Mouse (Mus musculus) thymus, adult 2 months (tissue): ENCODE measurements at regions not wholly inside any gene's neighbourhood (a gene's known extent, or its start where the extent isn't known, plus 50 kb on each side); places are given as distances from the start of the nearest gene placed in this dataset.
"Not testable (repeated sequence)": the region's sequence is repeated elsewhere in the genome, so short reads cannot be mapped to it uniquely, and the experiment has no call there.

Experiments used
- DNase-seq: peaks from one replicate; pipeline ENCODE4 v3.0.0; 2021
- H3K27ac ChIP-seq: fragments of 200-500 bp; 2 replicates; pipeline ENCODE4 v1.5.1; 2012; ENCODE audit warnings: low read length, control low read depth; ENCODE audit not compliant: control insufficient read depth, insufficient read depth
- H3K27me3 ChIP-seq: fragments of 200-500 bp; 2 replicates; pipeline ENCODE4 v1.6.1; 2012; ENCODE audit warnings: mild to moderate bottlenecking, low read length, moderate library complexity, mixed read lengths; ENCODE audit not compliant: control insufficient read depth, insufficient read depth
- H3K36me3 ChIP-seq: fragments of 200-500 bp; 2 replicates; pipeline ENCODE4 v1.6.1; 2012; ENCODE audit warnings: mild to moderate bottlenecking, low read length, moderate library complexity; ENCODE audit not compliant: control insufficient read depth, insufficient read depth
- H3K4me1 ChIP-seq: fragments of 200-500 bp; replicated peaks from 2 replicates; pipeline ENCODE4 v1.6.1; 2012; ENCODE audit warnings: low read length; ENCODE audit not compliant: control insufficient read depth, insufficient read depth
- H3K4me3 ChIP-seq: fragments of 200-500 bp; 2 replicates; pipeline ENCODE4 v1.5.1; 2012; ENCODE audit warnings: mild to moderate bottlenecking, low read length, control low read depth, moderate library complexity; ENCODE audit not compliant: control insufficient read depth, insufficient read depth
- CTCF ChIP-seq: fragments of 200-500 bp; IDR thresholded peaks from 2 replicates; pipeline ENCODE4 v1.5.1; 2012; ENCODE audit warnings: mild to moderate bottlenecking, control low read depth, low read length, moderate library complexity, borderline replicate concordance; ENCODE audit not compliant: control insufficient read depth, poor library complexity, insufficient read depth; ENCODE audit errors: extremely low read depth
- POLR2A ChIP-seq: fragments of 200-500 bp; IDR thresholded peaks from 2 replicates; pipeline ENCODE4 v1.6.1; 2012; ENCODE audit warnings: mild to moderate bottlenecking, low read length, control low read depth, moderate library complexity; ENCODE audit not compliant: control insufficient read depth, poor library complexity, insufficient read depth; ENCODE audit errors: extremely low read depth
- WGBS: fragments of 180-500 bp; shearing (Covaris S2); methylation state at CpG from one replicate; pipeline ENCODE4 v1.1.7; 2018; 5-methylcytosine and 5-hydroxymethylcytosine counted together

- 72% methylated on average over 5 of the region's 5 CpGs for WGBS
- H3K27ac ChIP-seq, result no peak overlapping the region
These were observed 210.5 kb upstream of the Btg1 start for GRCm38 (mm10) chr10:96406306-96406705.

GRCm38 (mm10) chr10:96407846-96408245 is 209.0 kb upstream of the Btg1 start:
- H3K4me3 ChIP-seq, result no peak overlapping the region
- WGBS, result 14% methylated on average over 3 of the region's 3 CpGs
- H3K4me1 ChIP-seq, result peaks cover 2% of the 10 kb centered on the region
- no peaks in the 10 kb centered on the region for H3K36me3 ChIP-seq
- H3K27me3 ChIP-seq, result no peaks in the 10 kb centered on the region
- no peak overlapping the region for H3K27ac ChIP-seq
- TF ChIP-seq POLR2A (no peak), CTCF (no peak)
- no peak for DNase-seq

More at GRCm38 (mm10) chr10:96406306-96406705, 210.5 kb upstream of the Btg1 start:
- Histone ChIP-seq H3K4me1 (peaks cover 2% of the 10 kb centered on the region), H3K4me3 (no peak overlapping the region), H3K27me3 (no peaks in the 10 kb centered on the region), H3K36me3 (no peaks in the 10 kb centered on the region)
- no peak for TF ChIP-seq POLR2A
- no peak for TF ChIP-seq CTCF
- DNase-seq, result no peak

DNA sequence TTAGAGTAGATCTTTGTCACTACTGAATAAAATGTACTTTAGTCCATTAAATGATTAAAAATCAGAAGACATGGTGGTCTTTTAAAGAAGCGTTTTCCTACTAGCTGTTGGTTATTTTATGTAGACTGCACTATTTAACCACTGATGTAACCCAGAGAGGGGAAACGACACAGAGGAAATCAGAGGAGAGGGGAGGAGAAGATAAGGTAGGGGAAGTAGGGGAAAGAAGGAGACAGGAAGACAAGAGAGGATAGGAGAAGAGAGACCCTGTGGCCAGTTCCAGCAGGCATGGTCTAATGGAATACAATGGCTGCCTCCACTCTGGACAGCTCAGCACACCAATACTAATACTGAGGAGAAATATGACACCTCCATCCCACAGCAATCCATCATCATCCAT is 208.6 kb upstream of the Btg1 start:
- no peak overlapping the region for H3K4me3 ChIP-seq
- H3K4me1 ChIP-seq, result peaks cover 2% of the 10 kb centered on the region
- peak overlapping the region; percentile 53; the same call in 1 of the 2 replicates for H3K27ac ChIP-seq
- H3K36me3 ChIP-seq, result no peaks in the 10 kb centered on the region
- no peaks in the 10 kb centered on the region for H3K27me3 ChIP-seq
- DNase-seq, result no peak
- 16% methylated on average over 2 of the region's 2 CpGs for WGBS
- no peak for TF ChIP-seq CTCF
- TF ChIP-seq POLR2A, result no peak

DNA sequence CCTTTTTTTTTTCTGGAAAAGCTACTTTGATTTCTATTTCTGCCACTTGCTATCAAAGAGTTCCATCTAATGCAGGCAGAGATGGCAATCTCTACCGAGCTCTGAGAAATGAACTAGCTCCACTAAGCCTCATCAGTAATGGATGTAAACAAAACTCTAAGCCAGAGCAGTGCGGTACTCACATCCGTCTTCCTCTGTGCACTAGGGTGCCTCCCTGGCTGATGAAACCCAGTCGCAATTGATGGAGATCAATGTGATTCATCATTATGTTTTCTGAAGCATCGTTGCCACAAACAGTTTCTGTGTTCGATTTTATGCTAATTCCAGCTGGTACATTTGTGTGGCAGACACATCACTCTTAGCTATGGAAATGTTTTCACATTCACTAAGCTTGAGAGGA is 206.8 kb upstream of the Btg1 start:
- TF ChIP-seq POLR2A, result no peak
- no peak for TF ChIP-seq CTCF
- Histone ChIP-seq H3K27me3 (no peaks in the 10 kb centered on the region), H3K4me3 (no peak overlapping the region), H3K27ac (no peak overlapping the region), H3K36me3 (no peaks in the 10 kb centered on the region), H3K4me1 (peaks cover 2% of the 10 kb centered on the region)
- DNase-seq, result no peak
- 93% methylated on average over 6 of the region's 6 CpGs for WGBS

DNA sequence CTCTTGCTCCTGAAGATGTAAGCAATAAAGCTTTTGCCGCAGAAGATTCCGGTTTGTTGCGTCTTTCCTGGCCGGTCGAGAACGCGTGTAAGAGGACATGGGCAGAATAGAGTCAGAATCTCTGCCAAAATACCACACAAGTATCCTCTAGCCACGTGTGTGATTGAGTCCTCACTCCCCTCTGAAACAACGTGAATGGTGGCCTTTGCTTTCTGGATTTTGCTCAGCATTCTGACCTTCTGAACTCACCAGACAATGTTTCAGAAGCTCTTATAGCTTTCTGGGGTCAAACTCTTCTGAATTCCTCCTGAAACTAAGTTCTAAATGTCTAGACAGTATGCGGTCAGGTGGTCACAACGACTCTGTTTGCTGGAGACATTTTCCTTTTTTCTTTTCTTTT is 202.0 kb upstream of the Btg1 start:
- DNase-seq, result no peak
- no peak for TF ChIP-seq POLR2A
- TF ChIP-seq CTCF, result no peak
- Histone ChIP-seq H3K27me3 (no peaks in the 10 kb centered on the region), H3K4me3 (no peak overlapping the region), H3K27ac (no peak overlapping the region), H3K36me3 (no peaks in the 10 kb centered on the region), H3K4me1 (no peaks in the 10 kb centered on the region)
- WGBS, result 94% methylated on average over 11 of the region's 11 CpGs

DNA sequence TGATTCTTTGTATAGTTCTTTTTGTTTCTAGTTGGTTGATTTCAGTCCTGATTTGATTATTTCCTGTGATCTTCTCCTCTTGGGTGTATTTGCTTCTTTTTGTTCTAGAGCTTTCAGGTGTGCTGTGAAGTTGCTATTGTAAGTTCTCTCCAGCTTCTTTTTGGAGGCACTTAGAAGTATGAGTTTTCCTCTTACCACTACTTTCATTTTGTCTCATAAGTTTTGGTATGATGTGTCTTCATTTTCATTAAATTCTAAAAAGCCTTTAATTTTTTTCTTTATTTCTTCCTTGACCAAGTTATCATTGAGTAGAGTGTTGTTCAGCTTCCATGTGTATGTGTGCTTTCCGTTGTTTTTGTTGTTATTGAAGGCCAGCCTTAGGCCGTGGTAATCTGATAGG is 195.3 kb upstream of the Btg1 start:
- not testable (repeated sequence) for DNase-seq, H3K4me1 ChIP-seq, H3K27me3 ChIP-seq, H3K27ac ChIP-seq, H3K4me3 ChIP-seq, H3K36me3 ChIP-seq
- WGBS, result over 99% methylated on average over 2 of the region's 2 CpGs

DNA sequence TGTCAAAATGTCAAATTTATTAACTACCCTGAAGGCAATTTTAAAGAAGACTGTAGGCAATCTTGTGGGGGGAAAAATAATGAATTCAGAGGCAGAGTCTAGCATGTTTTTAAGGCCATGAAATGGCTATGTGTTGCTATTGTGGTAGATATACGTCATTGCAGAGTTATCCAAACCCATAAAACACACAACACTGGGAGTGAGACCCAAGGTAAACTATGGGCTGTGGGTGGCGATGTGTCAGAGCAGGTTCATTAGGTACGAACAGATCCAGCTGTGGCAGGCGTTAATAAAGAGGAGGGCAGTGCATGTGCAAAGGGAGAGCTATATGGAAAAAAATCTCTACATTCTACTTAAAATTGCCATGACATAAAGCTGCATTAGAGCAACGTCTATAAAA is 189.4 kb upstream of the Btg1 start:
- WGBS, result 95% methylated on average over 5 of the region's 5 CpGs
- no peak overlapping the region for H3K27ac ChIP-seq
- H3K27me3 ChIP-seq, result no peaks in the 10 kb centered on the region
- TF ChIP-seq POLR2A, result no peak
- TF ChIP-seq CTCF, result no peak
- H3K4me1 ChIP-seq, result no peaks in the 10 kb centered on the region
- H3K4me3 ChIP-seq, result no peak overlapping the region
- no peaks in the 10 kb centered on the region for H3K36me3 ChIP-seq
- DNase-seq, result no peak
